Mouse (Mus musculus): ENCODE measurements around the gene Fam92b.

Fam92b gene

GRCm38 (mm10) chr8:120177318-120178123 is at the start of gene Fam92b:
Gene Fam92b (minus strand): TSS chr8:120177466.
- in situ Hi-C loops (cut with MboI, MseI) = no loop called here

GRCm38 (mm10) chr8:120225421-120226151 is 48.3 kb upstream of the Fam92b start:
- in situ Hi-C loops (cut with MboI, MseI) = no loop called here

- in situ Hi-C loops (cut with MboI, MseI) = no loop called here
Observed at GRCm38 (mm10) chr8:120224521-120225420, 47.5 kb upstream of the Fam92b start.

- in situ Hi-C loops (cut with MboI, MseI) = no loop called here
Observed at GRCm38 (mm10) chr8:120222548-120222947, 45.3 kb upstream of the Fam92b start.

- in situ Hi-C loops (cut with MboI, MseI) = no loop called here
Observed at GRCm38 (mm10) chr8:120216855-120217830, 39.9 kb upstream of the Fam92b start.

GRCm38 (mm10) chr8:120215416-120216141 is 38.3 kb upstream of the Fam92b start:
- in situ Hi-C loops (cut with MboI, MseI) = no loop called here

- in situ Hi-C loops (cut with MboI, MseI) = no loop called here
Observed at GRCm38 (mm10) chr8:120213939-120214338, 36.7 kb upstream of the Fam92b start.

- in situ Hi-C loops (cut with MboI, MseI) = no loop called here
Observed at GRCm38 (mm10) chr8:120213229-120213628, 36.0 kb upstream of the Fam92b start.

GRCm38 (mm10) chr8:120212596-120212995 is 35.3 kb upstream of the Fam92b start:
- in situ Hi-C loops (cut with MboI, MseI) = no loop called here

- in situ Hi-C loops (cut with MboI, MseI) = no loop called here
Observed at GRCm38 (mm10) chr8:120211345-120211744, 34.1 kb upstream of the Fam92b start.

GRCm38 (mm10) chr8:120208113-120208512 is 30.8 kb upstream of the Fam92b start:
- in situ Hi-C loops (cut with MboI, MseI) = no loop called here

- in situ Hi-C loops (cut with MboI, MseI) = no loop called here
Observed at GRCm38 (mm10) chr8:120207364-120207763, 30.1 kb upstream of the Fam92b start.

GRCm38 (mm10) chr8:120205916-120206315 is 28.6 kb upstream of the Fam92b start:
- in situ Hi-C loops (cut with MboI, MseI) = no loop called here

- in situ Hi-C loops (cut with MboI, MseI) = no loop called here
Observed at GRCm38 (mm10) chr8:120204736-120205360, 27.6 kb upstream of the Fam92b start.

- in situ Hi-C loops (cut with MboI, MseI) = no loop called here
Observed at GRCm38 (mm10) chr8:120202546-120202945, 25.3 kb upstream of the Fam92b start.

- in situ Hi-C loops (cut with MboI, MseI) = no loop called here
Observed at GRCm38 (mm10) chr8:120201351-120201750, 24.1 kb upstream of the Fam92b start.

- in situ Hi-C loops (cut with MboI, MseI) = no loop called here
Observed at GRCm38 (mm10) chr8:120192118-120192517, 14.9 kb upstream of the Fam92b start.

GRCm38 (mm10) chr8:120191633-120192032 is 14.4 kb upstream of the Fam92b start:
- in situ Hi-C loops (cut with MboI, MseI) = no loop called here

GRCm38 (mm10) chr8:120190810-120191413 is 13.6 kb upstream of the Fam92b start:
- in situ Hi-C loops (cut with MboI, MseI) = no loop called here

Measured in regulatory T cell (primary cell).